Mouse (Mus musculus) megakaryocyte, adult 5-6 weeks (primary cell): Measurements from ENCODE around the gene Gm20388. TPM values are rescaled to one million over a fixed set of nuclear protein-coding genes. Genes with fewer than 3 reads are reported as not detected.

Experiments used
- ATAC-seq: 2 replicates; pipeline ENCODE4 v1.8.0; 2016; ENCODE audit warnings: mild to moderate bottlenecking, inconsistent platforms; ENCODE audit not compliant: poor library complexity, severe bottlenecking
- total RNA-seq, 2 experiments: library from RNA; stranded (forward) in 1 of 2; stranded (reverse) in 1 of 2; fragments of 153-499, 151-499 nt in 1 of 2; fragments of 221-1000, 200-1000 nt in 1 of 2; gene quantifications; 2 replicates each; pipeline versions ENCODE4 v1.2.3 to v1.2.4; 2015 to 2017

Gm20388 gene
- total RNA-seq, 2 experiments from 2014 or later: 7.6 to 15.5 TPM

DNA sequence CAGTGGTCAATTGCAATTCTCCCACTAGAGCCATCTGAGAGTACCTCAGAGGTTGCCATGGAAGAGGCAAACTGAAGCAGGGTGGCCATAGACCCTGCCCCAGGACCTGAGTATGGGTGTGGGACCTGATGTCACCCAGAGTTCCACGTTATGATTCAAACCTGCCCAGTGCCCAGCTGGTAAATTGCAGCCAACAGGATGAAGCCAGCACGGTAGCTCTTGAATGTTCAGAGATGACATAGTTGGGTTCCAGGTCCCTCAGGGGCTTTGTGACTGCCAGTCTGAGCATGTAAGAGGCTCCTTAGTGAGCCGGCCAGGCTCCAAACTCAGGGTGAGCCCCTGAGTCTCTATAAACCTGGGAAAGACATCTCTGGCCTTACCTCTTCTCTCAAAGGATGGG, 2615.4 kb downstream of the Gm20388 start:
- ATAC-seq: no peak

DNA sequence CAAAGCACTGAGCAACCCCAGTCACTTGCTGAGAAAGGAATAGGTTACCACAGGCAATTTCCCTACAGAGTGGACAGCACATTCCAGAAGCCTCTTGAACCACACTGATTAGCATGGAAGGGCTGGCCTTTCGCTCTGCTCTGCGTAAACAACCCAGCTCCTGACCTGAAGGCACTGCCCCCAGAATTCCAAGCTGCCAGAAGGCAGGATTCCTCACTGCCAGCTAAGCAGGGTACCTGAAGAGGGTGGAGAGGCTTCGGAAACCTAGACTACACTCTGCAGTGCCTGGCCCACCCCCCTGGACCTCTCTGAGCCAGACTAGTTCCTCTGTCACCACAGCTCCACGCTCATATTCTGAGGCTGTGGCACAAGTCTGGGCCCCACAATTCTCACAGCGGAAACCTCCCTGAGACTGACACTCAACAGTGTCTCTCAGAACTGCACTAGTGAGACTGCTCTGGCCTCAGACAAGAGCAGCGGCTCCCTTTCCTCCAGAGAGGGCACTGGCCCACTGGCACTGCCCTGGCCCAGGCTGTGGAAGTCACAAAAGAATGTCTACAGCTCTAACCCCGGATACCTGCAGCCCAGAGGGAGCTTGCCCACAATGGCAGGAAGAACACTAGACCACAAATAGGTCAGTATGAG, 2616.0 kb downstream of the Gm20388 start:
- ATAC-seq: no peak

DNA sequence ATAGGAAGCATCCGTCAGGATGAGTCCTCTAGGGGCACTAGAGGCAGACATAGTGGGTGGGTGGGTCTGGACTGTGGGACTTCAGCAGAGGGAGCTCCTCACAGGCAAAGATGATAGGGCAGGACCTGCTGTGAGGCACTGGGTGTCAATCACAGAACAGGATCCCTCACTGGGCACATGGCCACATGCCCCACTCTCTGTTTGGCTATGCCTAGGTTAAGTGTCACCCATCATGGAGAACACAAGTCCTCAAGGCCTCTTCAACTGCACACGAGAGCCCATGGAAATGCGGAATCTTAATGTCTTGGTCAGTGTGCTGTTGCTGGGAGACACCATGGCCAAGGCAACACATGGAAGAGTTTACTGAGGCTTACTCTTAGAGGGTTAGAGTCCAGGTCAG, 2617.3 kb downstream of the Gm20388 start:
- ATAC-seq: no peak

DNA sequence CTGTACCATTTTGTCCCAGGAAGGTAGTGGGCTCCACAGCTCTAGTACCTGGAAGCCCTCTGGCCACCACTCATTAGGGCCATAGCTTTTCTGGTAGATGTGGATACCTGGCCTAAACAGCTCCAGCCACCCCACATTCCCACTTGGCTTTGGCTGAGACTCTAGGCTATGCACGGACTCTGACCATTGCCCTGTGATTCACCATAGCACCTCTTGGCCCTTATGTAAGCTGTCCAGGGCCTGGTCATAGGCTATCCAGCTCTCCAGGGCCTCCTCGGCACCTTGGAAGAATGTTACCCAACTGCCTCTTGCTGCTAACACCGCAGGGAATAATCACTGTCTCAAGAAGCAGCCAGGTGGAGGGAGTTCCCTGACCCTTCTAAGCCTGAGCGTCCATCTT, 2618.5 kb downstream of the Gm20388 start:
- no peak for ATAC-seq

DNA sequence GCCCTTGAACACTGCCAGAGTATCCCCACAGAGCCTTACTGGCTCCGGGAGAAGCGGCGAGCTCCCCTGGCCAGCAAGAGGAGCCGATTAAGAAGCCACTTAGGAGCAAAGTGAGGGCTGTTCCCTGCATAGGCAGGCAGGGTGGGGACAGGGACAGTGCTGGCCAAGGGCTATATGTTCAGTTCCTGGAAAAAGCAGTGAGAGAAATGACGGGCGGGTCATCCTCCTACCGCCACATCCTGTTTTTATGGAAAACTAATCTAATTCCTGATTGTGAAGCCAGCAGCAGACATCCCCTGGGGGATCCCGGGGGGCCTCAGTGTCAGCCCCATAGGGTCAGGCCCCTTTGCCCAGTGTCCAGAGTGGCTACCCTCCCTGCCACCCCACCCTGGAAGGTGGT, 2620.7 kb downstream of the Gm20388 start:
- no peak for ATAC-seq

DNA sequence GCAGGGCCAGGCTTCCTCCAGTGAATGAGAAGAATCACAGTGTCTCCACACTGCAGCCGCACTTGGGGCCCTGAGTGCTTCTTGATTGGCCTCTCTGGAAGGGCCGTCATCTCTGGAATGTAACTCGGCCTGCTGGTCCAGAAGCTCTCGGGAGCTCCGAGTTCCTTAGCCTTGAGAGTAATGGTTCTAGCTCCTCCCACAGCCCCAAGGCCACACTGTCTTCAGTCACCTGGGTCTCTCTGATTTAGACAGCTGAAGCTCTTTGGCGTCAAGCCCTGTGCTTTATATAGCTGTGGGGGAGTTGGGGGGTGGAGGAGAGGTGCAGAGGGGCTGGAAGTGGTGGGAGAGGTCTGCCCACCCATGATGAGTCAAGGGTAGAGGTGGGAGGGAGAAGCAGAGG, 2626.4 kb downstream of the Gm20388 start:
- no peak for ATAC-seq

DNA sequence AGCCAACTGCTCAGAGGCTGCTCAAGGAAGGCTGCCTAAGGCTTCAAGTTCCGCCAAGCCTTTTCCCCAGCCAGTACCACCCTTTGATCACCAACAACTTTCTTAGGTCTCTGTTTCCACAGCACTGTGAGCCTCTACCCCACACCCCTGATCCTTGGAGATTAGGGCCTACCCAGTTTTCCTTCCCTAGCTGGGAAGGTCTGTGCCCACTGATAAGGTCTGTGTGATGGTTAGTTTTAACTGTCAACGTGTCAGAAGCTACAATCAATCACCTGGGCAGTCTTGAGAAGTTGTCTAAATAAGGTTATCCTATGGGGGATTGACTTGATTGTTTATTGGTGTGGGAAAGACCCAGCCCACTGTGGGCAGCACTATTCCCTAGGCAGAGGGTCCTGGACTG, 2627.2 kb downstream of the Gm20388 start:
- peak; percentile 38; the same call in 1 of the 2 replicates for ATAC-seq

DNA sequence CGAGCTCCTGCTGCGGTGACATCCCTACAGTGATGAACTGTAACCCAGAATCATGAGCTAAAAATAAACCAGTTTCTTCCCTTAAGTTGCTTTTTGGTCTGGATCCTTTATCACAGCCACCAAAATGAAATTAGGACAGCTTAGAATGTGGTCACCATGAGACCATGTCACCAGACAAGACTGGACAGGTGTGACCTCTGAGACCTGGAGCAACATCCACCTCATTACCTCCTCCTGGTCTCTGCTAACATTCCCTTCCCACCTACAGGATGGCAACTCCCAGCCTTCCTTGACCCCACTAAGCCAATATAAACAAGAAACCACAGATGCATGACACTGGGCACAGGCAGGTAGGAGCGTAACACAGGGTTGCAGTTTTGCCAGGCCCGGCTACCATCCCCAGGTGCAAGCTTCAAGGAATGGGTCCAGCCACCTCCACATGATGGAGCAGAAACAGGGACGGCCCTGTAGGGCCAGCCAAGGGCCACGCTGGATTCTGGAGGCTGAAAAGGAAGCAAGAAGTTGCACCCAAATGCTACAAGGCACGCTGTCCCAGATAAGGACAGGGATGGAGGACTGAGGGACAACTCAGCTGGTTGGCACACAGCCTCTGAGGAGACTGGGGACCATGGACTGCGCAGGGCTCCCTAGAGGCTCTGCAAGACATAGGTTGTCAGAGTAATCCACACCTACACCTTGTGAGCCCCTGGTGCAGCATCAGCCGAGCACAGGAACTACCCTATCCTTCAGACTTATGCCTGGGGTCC, 2627.9 kb downstream of the Gm20388 start:
- no peak for ATAC-seq

DNA sequence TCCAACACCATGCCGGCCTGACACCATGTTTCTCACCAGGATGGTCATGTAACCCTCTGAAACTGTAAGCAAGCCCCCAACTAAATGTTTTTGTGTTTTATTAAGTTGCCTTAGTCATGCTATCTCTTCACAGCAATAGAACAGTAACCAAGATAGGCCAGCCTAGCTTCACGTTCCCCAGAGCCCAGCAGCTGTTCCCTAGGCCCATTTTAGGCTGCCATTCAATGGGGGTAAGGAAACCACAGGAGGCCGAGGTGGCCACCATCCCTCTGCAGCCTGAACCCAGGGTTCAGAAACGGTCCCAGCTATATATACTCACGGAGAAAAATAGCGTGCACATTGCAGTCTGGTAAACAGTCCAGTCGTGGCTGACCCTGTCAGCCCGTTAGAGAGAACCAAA, 2633.5 kb downstream of the Gm20388 start:
- ATAC-seq: no peak

DNA sequence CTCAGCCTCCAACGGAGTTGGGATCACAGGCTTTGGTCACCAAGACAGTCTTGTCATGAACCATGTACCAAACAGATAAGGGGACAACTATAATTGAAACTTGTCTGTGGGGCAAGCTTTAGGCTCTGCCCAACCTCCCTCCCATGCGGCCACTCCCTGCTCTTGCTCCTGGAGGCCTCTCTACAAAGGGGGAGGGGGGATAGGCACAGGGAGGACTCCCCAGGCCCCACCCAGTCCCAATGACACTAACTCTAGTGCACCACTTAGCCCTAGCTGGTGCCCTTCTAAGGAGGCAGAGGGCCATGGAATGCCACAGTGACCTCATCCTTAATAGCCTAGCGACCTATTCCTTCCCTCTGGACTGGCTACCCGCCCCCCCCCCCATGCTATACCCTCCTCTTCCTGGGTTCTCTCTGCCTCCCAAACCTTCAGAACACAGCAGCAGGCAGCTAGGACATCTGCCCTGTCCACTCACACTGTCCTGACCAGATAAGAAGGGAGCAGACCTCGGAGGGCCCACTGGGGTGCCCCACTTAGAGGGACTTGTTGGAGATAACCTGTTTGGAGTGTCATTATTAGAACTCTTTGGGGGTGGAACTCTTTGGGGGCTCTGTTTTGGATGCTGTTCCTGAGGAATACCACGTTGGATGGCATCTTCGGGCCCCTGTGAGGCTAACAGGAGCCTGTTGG, 2635.6 kb downstream of the Gm20388 start:
- no peak for ATAC-seq

DNA sequence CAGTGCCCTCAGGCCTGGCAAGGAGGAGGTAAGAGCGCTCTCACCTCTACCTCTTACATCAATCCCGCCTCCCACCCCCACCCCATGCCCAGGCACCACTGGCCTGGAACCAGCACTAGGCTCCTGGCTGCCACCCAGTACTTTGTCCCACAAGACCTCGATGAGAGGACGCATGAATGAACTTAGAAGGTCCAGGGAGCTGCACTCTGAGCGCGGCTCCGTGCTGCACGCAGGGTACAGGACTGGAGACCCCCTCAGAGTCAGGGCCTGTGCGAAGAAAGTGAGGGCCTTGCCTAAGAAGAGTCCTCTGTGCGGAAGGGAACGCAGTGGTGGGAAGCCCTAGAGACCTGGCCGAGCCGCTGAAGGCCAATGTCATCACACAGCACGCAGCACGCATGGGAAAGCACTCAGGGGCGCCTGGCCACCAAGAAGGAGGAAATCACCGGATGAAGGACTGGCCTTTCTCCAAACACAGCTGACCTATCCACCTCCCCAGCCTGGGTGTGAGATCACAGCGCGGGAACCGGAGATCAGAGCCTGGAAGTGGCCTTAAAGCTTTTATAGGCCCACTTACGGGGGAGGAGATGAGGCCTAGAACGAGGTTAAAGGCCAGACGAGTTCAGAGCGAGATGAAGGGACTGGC, 2636.3 kb downstream of the Gm20388 start:
- ATAC-seq: no peak

DNA sequence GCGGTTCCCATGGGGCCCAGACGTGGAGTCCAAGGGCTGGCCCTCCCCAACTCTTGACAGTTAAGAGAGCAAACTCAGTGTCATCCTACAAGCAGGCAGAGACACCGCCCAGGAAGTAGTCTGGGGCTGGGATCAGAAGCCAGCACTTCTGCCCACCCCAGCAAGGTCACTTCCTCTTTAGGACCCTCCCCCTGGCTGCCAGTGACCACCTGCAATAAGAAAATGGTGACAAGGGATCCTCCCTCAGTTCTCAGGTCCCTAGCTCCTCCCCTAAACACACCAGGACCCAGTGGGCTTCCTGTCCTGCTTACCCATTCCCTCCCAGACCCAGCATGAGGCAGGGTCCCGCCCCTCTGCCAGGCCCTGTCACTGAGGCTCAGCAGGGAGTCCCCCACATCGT, 2637.2 kb downstream of the Gm20388 start:
- ATAC-seq: peak; percentile 77

DNA sequence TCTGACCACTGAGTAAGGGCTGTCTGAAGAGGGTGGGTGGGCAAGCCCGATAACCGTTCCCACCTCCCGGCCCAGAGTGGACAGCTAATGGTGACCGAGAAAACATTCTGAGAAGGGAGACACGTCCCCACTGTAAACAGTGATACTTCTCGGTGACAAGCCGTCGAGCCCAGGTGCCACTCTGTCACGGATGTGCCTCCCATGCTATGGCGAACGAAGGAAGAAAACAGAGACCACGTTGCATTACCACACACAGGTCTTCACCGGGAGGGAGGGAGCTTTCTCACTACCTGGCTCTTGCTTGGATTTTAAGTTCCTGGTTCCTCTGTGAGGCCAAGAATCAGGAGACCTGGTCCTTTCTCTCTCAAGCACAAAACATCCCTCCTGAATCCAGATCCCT, 2637.7 kb downstream of the Gm20388 start:
- ATAC-seq: no peak

DNA sequence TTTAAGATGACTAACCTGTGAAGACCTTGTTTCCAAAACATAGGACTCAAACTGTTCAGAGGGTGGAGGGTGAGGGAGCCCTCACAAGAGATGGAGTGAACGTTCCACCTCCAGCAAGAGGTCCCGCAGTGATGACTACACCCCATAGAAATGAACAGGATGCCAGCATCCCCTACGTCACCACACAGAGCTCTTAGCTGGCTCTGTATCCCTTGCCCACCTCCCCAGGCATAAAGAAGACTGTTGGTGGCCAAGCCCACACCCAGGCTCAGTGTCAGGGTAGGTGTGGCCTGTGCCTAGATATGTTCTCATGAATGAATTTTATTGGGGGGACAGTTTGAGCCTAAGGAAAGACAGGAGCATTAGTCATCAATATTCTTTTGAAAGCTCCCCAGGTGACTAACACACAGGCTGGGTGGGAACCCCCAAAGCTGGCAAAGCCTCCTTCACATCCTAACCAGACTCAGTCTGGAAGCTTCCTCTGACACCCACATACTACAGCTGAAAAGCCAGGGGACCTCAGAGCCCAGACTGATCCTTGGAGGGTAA, 2638.3 kb downstream of the Gm20388 start:
- ATAC-seq: no peak

DNA sequence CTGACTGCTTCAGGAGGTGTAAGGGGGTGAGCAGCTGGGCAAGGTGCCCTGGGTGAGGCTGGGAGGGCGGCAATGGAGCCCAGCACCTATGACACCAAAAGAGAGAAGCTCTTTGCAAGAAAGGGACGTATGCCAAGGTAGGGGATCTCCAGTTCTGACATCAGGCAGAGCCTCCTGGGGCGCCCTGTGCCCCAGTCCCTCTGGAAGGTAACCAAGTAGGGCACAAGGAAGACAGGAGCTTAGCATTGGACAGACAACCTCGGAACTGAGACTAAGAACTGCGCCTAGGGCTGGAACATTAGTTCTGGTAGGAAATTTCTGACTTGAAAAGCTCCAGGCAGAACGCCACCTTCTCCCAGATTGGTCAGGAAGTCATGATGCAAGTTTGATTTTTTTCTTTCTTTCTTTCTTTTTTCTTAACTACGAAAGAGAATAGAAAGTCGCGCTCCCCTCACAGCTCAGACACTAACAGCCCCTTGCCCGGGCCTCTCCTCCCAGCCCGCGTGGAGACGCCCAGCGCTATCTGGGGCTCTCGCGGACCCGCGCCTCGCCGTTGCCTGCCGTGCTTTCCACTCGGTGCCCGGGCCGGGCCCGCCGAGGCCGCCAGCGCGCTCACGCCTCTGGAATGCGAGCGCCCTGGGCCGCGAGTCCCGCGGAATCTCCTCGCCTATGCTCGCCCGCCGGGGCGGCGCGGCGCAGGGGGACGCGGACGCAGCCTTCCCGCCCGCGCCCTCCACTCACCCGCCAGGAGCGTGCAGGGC, 2639.8 kb downstream of the Gm20388 start:
- no peak for ATAC-seq

DNA sequence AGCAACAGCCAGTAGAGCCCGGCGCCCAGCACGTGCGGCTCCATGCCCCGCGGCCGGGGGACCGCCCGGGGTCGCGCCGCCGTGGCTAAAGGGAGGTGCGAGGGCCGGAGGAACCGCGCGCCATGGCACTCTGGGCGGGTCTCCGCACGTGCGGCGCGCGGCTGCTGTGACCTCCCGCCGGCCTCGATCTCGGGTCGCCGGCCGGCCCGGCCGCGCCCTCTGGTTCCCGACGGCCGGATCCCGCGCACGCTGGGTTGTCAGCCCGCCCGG, 2640.3 kb downstream of the Gm20388 start:
- peak; percentile 1; the same call in 1 of the 2 replicates for ATAC-seq

DNA sequence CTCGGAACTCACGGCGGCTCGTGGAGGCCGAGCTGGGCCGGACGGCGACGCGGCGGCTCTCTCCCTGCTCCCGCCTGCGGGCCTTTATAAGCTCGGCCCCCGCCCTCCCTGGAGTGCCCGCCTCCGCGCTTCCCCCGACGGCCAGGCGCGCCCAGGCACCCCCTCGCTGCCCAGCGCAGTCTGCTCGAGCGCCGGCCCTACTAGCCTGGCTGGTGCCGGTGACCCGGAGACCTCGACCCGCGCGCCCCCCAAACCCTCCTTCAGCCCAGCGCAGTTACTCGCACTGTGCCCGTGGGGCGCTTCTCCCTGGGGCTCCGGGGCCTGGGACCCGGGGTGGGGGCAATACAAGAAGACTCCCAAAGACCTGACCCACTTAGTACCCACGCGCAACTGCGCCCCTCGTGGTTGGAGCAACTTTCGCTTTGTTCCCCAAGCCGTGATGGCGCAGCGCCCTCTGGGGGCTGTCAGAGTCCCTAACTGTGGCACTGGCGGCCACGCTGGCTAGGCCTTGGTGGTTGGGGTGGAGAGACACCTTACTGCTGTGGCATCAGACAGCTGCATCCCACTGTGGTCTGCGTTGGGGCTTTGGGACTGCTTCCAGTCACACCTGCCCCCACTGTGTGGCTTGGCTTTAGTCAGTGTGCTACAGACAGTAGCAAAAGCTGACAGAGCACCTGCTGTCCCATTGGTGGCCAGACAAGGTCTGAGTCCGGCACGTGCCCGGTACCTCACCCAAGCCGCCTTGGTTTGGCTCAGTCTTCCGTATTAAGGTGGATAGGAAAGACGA, 2640.8 kb downstream of the Gm20388 start, which contains the start of gene Piezo1:
TSS of gene Piezo1 (minus strand) at position 65 of the 787 bp plus-strand sequence.
- ATAC-seq: peak; percentile 66

DNA sequence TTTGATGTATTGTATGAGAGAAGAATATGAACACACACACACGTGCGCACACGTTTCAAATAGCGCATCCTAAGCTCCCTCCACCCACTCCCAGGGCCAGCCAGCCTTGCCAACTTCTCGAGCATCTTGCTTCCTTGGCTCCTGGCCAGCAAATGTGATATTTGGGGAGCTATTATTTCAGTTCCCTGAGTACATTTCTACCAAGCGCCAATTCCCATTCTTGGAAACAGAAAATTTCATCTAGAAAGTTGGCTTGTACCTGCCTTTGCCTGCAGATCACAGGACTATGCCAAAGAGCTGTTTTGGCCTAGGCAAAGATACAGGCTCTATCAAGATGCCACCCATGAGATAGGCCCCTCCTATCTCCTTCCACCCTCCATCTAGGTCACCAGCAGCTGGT, 2644.1 kb downstream of the Gm20388 start:
- no peak for ATAC-seq
